30 mouse cellular contexts compared by ENCODE assay signal in the genomic region with DNA sequence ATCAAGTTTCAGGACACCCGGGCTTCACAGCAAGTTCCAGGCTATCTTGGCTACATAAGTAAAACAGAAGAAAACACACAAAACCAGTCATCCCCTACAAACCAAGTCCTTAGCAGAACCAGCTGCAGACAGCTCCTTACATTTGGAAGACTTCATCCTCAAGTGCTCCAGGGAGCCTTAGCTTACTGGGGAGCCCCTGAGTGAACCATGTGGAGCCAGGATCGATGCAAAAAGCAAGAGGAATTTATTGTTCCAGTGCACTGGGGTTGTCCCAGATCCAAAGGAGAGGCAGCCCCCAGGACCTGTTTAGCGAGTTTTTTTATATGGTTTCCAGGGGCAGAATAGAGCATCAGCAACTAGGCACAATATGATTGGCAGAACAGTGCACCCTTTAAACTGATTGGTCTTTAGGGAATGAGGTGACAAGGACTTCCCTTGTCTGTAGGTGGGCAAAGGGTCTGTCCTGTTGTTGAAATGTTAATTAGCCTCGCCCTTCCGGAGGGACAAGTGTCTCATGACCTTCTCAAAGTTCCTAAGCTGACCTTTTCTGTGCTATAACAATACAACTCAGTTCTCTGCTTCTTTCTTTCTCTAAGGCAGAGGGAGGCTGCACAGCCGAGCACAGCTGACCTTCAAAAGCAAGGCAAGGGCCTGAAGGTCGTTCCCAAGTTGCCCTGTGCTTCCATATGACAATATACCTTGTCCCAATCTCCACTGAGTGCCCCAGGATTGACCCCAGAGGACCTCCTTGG. TPM values are rescaled to one million over a fixed set of nuclear protein-coding genes. Genes with fewer than 3 reads are reported as not detected.
DNase-seq lines count a peak whose midpoint lies in the region; ATAC-seq and TF ChIP-seq lines count a peak whose summit lies in the region.
"Had no signal": no experiment of that assay in that cellular context is flagged by ENCODE, and none has a peak within 500 bp of the region (broad histone marks: within the 10 kb centered on the region; RNA-seq: fewer than 3 reads in every experiment).

No protein-coding gene starts in this region.

- peaks cover 5% of the 10 kb centered on the region for H3K4me1 ChIP-seq in heart, embryonic 11.5 days (ENCODE audit: control insufficient read depth, insufficient read depth, low read length)
- H3K4me1 ChIP-seq in ES-Bruce4 (ENCODE audit: control insufficient read depth, insufficient read depth, low read length) (no peaks in the 10 kb centered on the region), ES-E14 (ENCODE audit: control insufficient read depth in 2 of 2, insufficient read depth in 2 of 2, low read length in 2 of 2, poor library complexity in 1 of 2) (no peaks in the 10 kb centered on the region; a peak in 1 of 4 replicates)
- peaks cover 9% of the 10 kb centered on the region for H3K4me1 ChIP-seq in forebrain, embryonic 13.5 days

- WGBS in heart, embryonic 11.5 days (ENCODE audit: insufficient replicate concordance): 64% methylated on average over 7 of the region's 7 CpGs
- 59% methylated on average over 7 of the region's 7 CpGs for WGBS in forebrain, embryonic 13.5 days

- no peak overlapping the region for H3K9ac ChIP-seq in heart, embryonic 11.5 days (ENCODE audit: low read depth, low read length)
- no peak overlapping the region for H3K9ac ChIP-seq in ES-Bruce4 (ENCODE audit: low read depth, poor library complexity, severe bottlenecking)
- H3K9ac ChIP-seq in ES-E14 (ENCODE audit: insufficient read depth, low read depth, low read length, poor library complexity, severe bottlenecking): no peak overlapping the region
- H3K9ac ChIP-seq in forebrain, embryonic 13.5 days: no peak overlapping the region
- H3K9ac ChIP-seq: embryonic facial prominence, embryonic 12.5 days; forebrain, embryonic 12.5 days; heart, embryonic 13.5 days; hindbrain, embryonic 14.5 days had no signal

- peak; percentile 61 for DNase-seq in heart, adult 11 months
- DNase-seq in ES-E14 (ENCODE audit: low read depth, low spot score) (no peak), ZHBTc4 (ENCODE audit: low read depth, low spot score) (peak; percentile 85)
- DNase-seq in left cerebral cortex, postnatal 14 days (ENCODE audit: low spot score in 2 of 2): no peak
- DNase-seq: adrenal gland, postnatal 14 days; cerebellum, adult 11 months; cerebellum, adult 2 months; cerebellum, adult 9-11 months; cerebellum, postnatal 25 days; embryo, embryonic 11 days; gastrocnemius, adult 2 months; gastrocnemius, postnatal 14 days; heart, adult 18-20 months; heart, postnatal 14 days; heart, postnatal 4 days; kidney, adult 18-20 months; kidney, adult 9 months had no signal

- peak; percentile 79; the same call in 1 of the 2 replicates for TF ChIP-seq EP300 in ES-Bruce4 (IDR thresholded peaks at IDR 0.05; ENCODE audit: insufficient read depth, low read depth, low read length)

- no peak overlapping the region for H3K4me2 ChIP-seq in heart, embryonic 11.5 days
- H3K4me2 ChIP-seq in forebrain, embryonic 13.5 days: no peak overlapping the region
- H3K4me2 ChIP-seq: embryonic facial prominence, embryonic 12.5 days; forebrain, embryonic 12.5 days; heart, embryonic 13.5 days; hindbrain, embryonic 14.5 days had no signal

- no peak for TF ChIP-seq CTCF in ES-Bruce4 (IDR thresholded peaks at IDR 0.05; ENCODE audit: low read depth, low read length)

- TF ChIP-seq POLR2A in ES-Bruce4 (IDR thresholded peaks at IDR 0.05; ENCODE audit: insufficient read depth, low read length): no peak

- no peak for ATAC-seq in heart, embryonic 11.5 days (replicated peaks; ENCODE audit: insufficient number of reproducible peaks, low FRiP score, low TSS enrichment)
- no peak for ATAC-seq in forebrain, embryonic 13.5 days
- ATAC-seq: forebrain, embryonic 16.5 days; hindbrain, postnatal 0 days; inflammation-experienced regulatory T-cells, adult 6 months; intestine, embryonic 16.5 days; Patski had no signal

- H3K27ac ChIP-seq in heart, embryonic 11.5 days (ENCODE audit: low read depth, low read length): no peak overlapping the region
- peak overlapping the region; percentile 83 for H3K27ac ChIP-seq in ES-Bruce4 (ENCODE audit: insufficient read depth, low read length)
- H3K27ac ChIP-seq in ES-E14 (ENCODE audit: insufficient read depth, low read depth, low read length, poor library complexity, severe bottlenecking): peak overlapping the region; percentile 79
- no peak overlapping the region for H3K27ac ChIP-seq in forebrain, embryonic 13.5 days
- H3K27ac ChIP-seq: embryonic facial prominence, embryonic 12.5 days; forebrain, embryonic 12.5 days; gastrocnemius, adult 2 months; heart, embryonic 13.5 days; hindbrain, embryonic 14.5 days; hindbrain, postnatal 0 days had no signal

- H3K36me3 ChIP-seq in heart, embryonic 11.5 days (ENCODE audit: control insufficient read depth, insufficient read depth, low read length): no peaks in the 10 kb centered on the region
- H3K36me3 ChIP-seq in ES-Bruce4 (ENCODE audit: control insufficient read depth, insufficient read depth, low read length, poor library complexity, severe bottlenecking): peaks cover 2% of the 10 kb centered on the region; the same call in 1 of the 2 replicates
- no peaks in the 10 kb centered on the region; the same call in 1 of the 2 replicates for H3K36me3 ChIP-seq in ES-E14 (ENCODE audit: control insufficient read depth, insufficient read depth, low read length, poor library complexity, severe bottlenecking)
- H3K36me3 ChIP-seq in forebrain, embryonic 13.5 days (ENCODE audit: poor library complexity, severe bottlenecking): no peaks in the 10 kb centered on the region
- H3K36me3 ChIP-seq: embryonic facial prominence, embryonic 12.5 days; forebrain, embryonic 12.5 days; heart, embryonic 13.5 days had no signal

- H3K9me3 ChIP-seq in heart, embryonic 11.5 days (replicated peaks; ENCODE audit: control insufficient read depth, low read length): no peaks in the 10 kb centered on the region
- peaks cover 15% of the 10 kb centered on the region for H3K9me3 ChIP-seq in ES-Bruce4 (replicated peaks; ENCODE audit: control insufficient read depth, insufficient read depth, low read length, poor library complexity, severe bottlenecking)
- 0 out of 2 replicates have a peak, but pooled peaks cover 1% of the 10 kb centered on the region for H3K9me3 ChIP-seq in ES-E14 (ENCODE audit: control insufficient read depth, insufficient read depth, low read depth, low read length)
- no peaks in the 10 kb centered on the region for H3K9me3 ChIP-seq in forebrain, embryonic 13.5 days (replicated peaks)
- H3K9me3 ChIP-seq: embryonic facial prominence, embryonic 12.5 days; forebrain, embryonic 12.5 days; heart, embryonic 13.5 days had no signal

- in situ Hi-C loops in ES-E14 (cut with MboI; ENCODE audit: low sequenced_read_pairs in 2 of 2, unreplicated experiment in 2 of 2): no loop called here

- H3K4me3 ChIP-seq in heart, embryonic 11.5 days (ENCODE audit: low read depth, low read length): no peak overlapping the region
- H3K4me3 ChIP-seq in ES-Bruce4 (ENCODE audit: low read depth, low read length) (no peak overlapping the region), ES-E14 (ENCODE audit: insufficient read depth in 1 of 2, low read depth in 1 of 2, low read length in 2 of 2, poor library complexity in 1 of 2, severe bottlenecking in 1 of 2) (no peak overlapping the region)
- no peak overlapping the region for H3K4me3 ChIP-seq in forebrain, embryonic 13.5 days
- H3K4me3 ChIP-seq: embryonic facial prominence, embryonic 12.5 days; erythroblast, embryonic 14.5 days; forebrain, embryonic 12.5 days; gastrocnemius, adult 2 months; heart, embryonic 13.5 days had no signal

- no peaks in the 10 kb centered on the region for H3K27me3 ChIP-seq in heart, embryonic 11.5 days (ENCODE audit: control insufficient read depth, insufficient read depth, low read length)
- no peaks in the 10 kb centered on the region for H3K27me3 ChIP-seq in ES-Bruce4 (ENCODE audit: control insufficient read depth, insufficient read depth, low read length, poor library complexity, severe bottlenecking)
- no peaks in the 10 kb centered on the region for H3K27me3 ChIP-seq in forebrain, embryonic 13.5 days
- H3K27me3 ChIP-seq: embryonic facial prominence, embryonic 12.5 days; forebrain, embryonic 12.5 days; heart, embryonic 13.5 days had no signal

- intact Hi-C loops in left cerebral cortex, postnatal 14 days (cut with DNase I): no loop called here

TF ChIP-seq in ES-E14, 5 proteins besides CTCF, POLR2A, EP300 and RAD21:
- TF ChIP-seq CHD2 (IDR thresholded peaks at IDR 0.05; ENCODE audit: low read depth, low read length): no peak

RNA-seq across cellular contexts. Expression of gene Smc3, which starts 3.3 kb away (rescaled TPM):
- 53.0 and 56.0 TPM in 2 replicates for polyA plus RNA-seq in heart, embryonic 11.5 days (2014; fragmentation: Nextera tagmentation; extraction: Ambion mirVana)
- polyA plus RNA-seq in ES-Bruce4 (2011; ENCODE audit: insufficient read depth, insufficient read length, low read depth, missing spikeins): 171 and 182 TPM in 2 replicates
- 54.8 and 76.0 TPM in 2 replicates for total RNA-seq in ES-E14 (2012; rRNA removed)
- 87.3 and 87.4 TPM in 2 replicates for polyA plus RNA-seq in forebrain, embryonic 13.5 days (2015; fragmentation: Nextera tagmentation; extraction: Ambion mirVana)
- 10 to 100 TPM; 31.6 to 33.7 TPM for total RNA-seq in left cerebral cortex, postnatal 14 days (2021)

RNA-seq across cellular contexts. Expression of gene Nutf2-ps1, which starts 8.0 kb away (rescaled TPM):
- 283 and 319 TPM in 2 replicates for polyA plus RNA-seq in heart, embryonic 11.5 days (2014; fragmentation: Nextera tagmentation; extraction: Ambion mirVana)
- polyA plus RNA-seq in ES-Bruce4 (2011; ENCODE audit: insufficient read depth, insufficient read length, low read depth, missing spikeins): 418 and 422 TPM in 2 replicates
- 38.3 and 48.2 TPM in 2 replicates for total RNA-seq in ES-E14 (2012; rRNA removed)
- 412 and 436 TPM in 2 replicates for polyA plus RNA-seq in forebrain, embryonic 13.5 days (2015; fragmentation: Nextera tagmentation; extraction: Ambion mirVana)
- total RNA-seq in left cerebral cortex, postnatal 14 days (2021): 10 to 100 TPM; 49.2 to 59.9 TPM

Comparison
In these comparisons a context has a peak if more than half of its experiments do, and no peak if none do; other contexts are left out.
1. DNase-seq: peak in heart, adult 11 months (single experiment) and ZHBTc4 (single experiment); none in ES-E14 (single experiment) and left cerebral cortex, postnatal 14 days (0 of 2).
2. H3K27ac ChIP-seq: peak in ES-Bruce4 (single experiment) and ES-E14 (single experiment); none in heart, embryonic 11.5 days (single experiment) and forebrain, embryonic 13.5 days (single experiment).